Mouse (Mus musculus) E14TG2a.4 (cell line): ENCODE results near the gene Dll3.

Source experiments
- H3K27me3 ChIP-seq: 2 replicates; pipeline ENCODE4 v1.6.1; 2014; ENCODE audit warnings: low read length, control low read depth; ENCODE audit not compliant: insufficient read depth
- H3K36me3 ChIP-seq: 2 replicates; pipeline ENCODE4 v1.6.1; 2014; ENCODE audit warnings: low read length, control low read depth; ENCODE audit not compliant: insufficient read depth
- H3K4me1 ChIP-seq: replicated peaks from 2 replicates; pipeline ENCODE4 v1.6.1; 2014; ENCODE audit warnings: low read depth, low read length, control low read depth
- H3K4me3 ChIP-seq: replicated peaks from 2 replicates; pipeline ENCODE4 v1.5.1; 2014; ENCODE audit warnings: mild to moderate bottlenecking, low read length
- H3K9me3 ChIP-seq: 2 replicates; pipeline ENCODE4 v1.6.1; 2014; ENCODE audit warnings: low read length, control low read depth
- CTCF ChIP-seq: conservative IDR thresholded peaks from 2 replicates; pipeline ENCODE4 v1.5.1; 2014; ENCODE audit warnings: low read length
- NANOG ChIP-seq: IDR thresholded peaks from 2 replicates; pipeline ENCODE4 v1.6.1; 2014; ENCODE audit warnings: borderline replicate concordance, low read length, mixed read lengths
- POU5F1 ChIP-seq: IDR thresholded peaks from 2 replicates; pipeline ENCODE4 v1.6.1; 2014; ENCODE audit warnings: low read length, borderline replicate concordance

Dll3 gene

DNA sequence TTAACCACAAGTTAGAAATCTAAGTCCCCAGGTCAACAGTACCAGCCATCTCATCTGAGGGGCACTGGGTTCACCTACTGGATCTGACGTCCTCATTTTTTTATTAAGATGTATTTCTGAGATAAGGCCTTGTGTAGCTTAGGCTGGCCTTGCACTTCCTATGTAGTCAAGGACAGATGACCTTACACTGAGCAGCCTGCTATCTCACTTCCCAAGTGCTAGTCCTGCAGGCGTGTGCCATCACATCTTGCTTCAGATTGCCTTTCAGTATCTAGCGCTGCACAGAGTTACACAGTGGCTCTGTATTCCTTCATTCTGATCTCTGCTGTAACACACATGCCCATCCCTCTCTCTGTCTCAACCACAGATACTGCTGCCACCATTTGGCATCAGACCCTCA, 16.0 kb upstream of the Dll3 start:
- H3K9me3 ChIP-seq, result no peaks in the 10 kb centered on the region
- no peak overlapping the region for H3K4me3 ChIP-seq
- H3K4me1 ChIP-seq, result peaks cover 13% of the 10 kb centered on the region
- H3K36me3 ChIP-seq, result peaks cover 92% of the 10 kb centered on the region
- TF ChIP-seq POU5F1 (no peak), CTCF (no peak), NANOG (no peak)
- no peaks in the 10 kb centered on the region for H3K27me3 ChIP-seq

DNA sequence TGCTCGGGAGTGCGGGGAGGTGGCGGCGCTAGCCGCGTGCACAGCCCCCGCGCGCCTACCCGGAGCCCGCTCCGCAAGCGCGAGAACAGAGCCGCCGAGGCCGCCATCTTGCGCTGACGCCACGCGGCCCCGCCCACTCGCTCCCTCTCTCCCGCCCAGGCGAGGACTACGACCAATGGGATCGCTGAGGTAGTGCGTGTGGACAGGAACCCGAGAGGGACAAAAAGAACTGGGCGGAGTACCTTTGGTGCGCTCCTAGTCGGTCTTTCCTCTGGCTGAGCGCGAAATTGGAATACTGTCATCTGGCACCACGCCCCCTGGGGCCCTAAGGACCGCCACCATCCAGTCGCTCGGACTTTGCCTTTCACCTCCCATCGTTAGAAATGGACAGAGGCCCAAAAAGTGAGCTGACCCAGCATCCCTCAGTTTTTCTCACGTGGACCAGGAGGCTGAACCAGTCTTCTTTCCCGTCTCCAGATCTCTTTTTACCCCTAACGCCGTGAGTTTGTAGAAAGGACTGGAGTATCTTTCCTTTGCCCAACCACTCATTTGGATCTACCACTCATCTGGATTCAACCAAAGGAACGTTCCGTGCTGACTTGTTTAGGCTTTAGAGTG, 10.0 kb upstream of the Dll3 start, which contains the start of gene Timm50:
Gene Timm50 (minus strand): TSS at position 147 of the 618 bp plus-strand sequence.
- peaks cover 34% of the 10 kb centered on the region for H3K4me1 ChIP-seq
- H3K9me3 ChIP-seq, result no peaks in the 10 kb centered on the region
- TF ChIP-seq NANOG (no peak), CTCF (no peak), POU5F1 (no peak)
- H3K36me3 ChIP-seq, result peaks cover 71% of the 10 kb centered on the region
- no peaks in the 10 kb centered on the region for H3K27me3 ChIP-seq
- peak within 1 kb of the TSS; percentile 100 for H3K4me3 ChIP-seq

DNA sequence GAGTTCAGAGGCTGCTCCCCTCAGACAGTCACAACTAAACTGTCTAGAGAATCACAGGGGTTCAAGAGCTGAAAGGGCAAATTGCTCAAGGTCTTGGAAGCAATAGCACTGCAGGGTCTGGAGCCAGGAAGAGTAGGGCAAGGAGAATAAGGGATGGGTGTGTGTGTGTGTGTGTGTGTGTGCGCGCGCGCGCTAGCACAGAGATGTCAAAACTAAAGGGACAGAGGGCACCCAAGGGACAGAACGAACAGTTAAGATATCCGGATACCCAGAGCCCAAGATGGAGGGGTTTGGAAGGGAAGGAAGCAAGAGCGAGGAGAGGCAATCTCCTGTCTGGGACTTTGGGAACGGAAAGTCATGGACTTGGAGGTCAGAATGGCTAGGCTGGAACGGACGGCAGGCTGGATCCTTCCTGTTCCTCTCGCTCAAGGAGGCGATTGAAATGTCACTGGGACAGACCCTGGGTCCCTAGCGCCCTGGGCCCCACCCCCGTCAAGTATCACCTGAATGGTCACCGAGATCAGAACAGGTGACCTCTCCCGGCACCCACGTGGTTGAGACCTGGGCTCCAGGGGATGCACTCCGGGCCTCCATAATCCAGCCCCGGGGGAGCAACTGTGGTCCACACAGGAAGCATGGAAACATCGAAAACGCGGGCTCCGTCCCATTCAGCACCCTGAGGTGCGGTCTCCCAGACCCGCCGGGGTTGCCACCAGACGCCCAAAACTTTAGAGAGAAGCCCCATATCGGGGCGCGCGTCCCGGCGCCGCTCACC, 9.3 kb upstream of the Dll3 start:
- Histone ChIP-seq H3K4me3 (peak overlapping the region; percentile 100), H3K27me3 (no peaks in the 10 kb centered on the region), H3K36me3 (peaks cover 71% of the 10 kb centered on the region), H3K9me3 (no peaks in the 10 kb centered on the region), H3K4me1 (peaks cover 38% of the 10 kb centered on the region)
- TF ChIP-seq CTCF (no peak), POU5F1 (no peak), NANOG (no peak)

DNA sequence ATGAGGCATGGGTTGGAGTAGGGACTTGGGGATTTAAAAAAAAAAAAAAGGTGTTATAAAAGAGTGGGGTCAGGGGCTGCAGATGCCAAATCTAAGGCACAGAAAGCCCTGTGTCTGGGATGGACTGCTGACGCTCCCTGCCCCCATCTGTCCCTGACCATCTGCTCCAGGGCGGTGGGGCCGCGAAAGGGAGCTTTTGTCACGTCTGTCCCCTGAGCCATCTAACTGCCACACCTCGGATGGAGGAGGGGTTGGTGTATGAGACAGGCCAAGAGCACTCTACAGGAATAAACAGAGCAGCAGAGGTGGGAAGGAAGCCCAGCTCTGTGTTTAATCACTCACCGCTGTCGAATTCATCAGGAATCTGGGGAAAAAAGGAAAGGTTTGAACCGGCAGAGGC, 7.7 kb upstream of the Dll3 start:
- Histone ChIP-seq H3K36me3 (peaks cover 71% of the 10 kb centered on the region), H3K4me1 (peaks cover 47% of the 10 kb centered on the region), H3K4me3 (no peak overlapping the region; the same call in 1 of the 2 replicates)

DNA sequence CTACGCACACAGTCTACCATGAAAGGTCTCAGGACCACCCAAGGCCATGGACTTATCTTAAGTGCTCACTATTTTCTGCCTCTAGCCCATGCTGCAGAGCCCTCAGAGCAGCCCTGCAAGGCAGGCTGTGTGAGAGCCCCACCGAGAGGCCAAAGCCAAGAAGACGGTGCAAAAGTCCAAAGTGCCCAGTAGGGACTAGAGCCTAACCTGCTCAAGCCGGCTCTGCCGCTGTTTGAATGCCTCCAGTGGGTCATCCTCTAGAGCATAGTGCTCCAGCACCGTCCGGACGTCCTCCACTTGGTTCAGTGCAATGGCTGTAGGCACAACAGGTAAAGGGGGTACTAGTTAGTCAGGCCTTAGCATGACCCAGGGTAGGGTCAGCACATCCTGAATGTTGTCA, 4.2 kb upstream of the Dll3 start:
- TF ChIP-seq NANOG, result no peak
- TF ChIP-seq CTCF, result no peak
- no peak for TF ChIP-seq POU5F1
- no peaks in the 10 kb centered on the region for H3K9me3 ChIP-seq
- peaks cover 59% of the 10 kb centered on the region for H3K4me1 ChIP-seq
- peaks cover 75% of the 10 kb centered on the region for H3K36me3 ChIP-seq
- H3K27me3 ChIP-seq, result peaks cover 4% of the 10 kb centered on the region
- H3K4me3 ChIP-seq, result no peak overlapping the region

More for the DNA sequence above, 7.7 kb upstream of the Dll3 start:
- Histone ChIP-seq H3K9me3 (no peaks in the 10 kb centered on the region), H3K27me3 (no peaks in the 10 kb centered on the region)
- TF ChIP-seq POU5F1 (no peak), NANOG (no peak), CTCF (no peak)

DNA sequence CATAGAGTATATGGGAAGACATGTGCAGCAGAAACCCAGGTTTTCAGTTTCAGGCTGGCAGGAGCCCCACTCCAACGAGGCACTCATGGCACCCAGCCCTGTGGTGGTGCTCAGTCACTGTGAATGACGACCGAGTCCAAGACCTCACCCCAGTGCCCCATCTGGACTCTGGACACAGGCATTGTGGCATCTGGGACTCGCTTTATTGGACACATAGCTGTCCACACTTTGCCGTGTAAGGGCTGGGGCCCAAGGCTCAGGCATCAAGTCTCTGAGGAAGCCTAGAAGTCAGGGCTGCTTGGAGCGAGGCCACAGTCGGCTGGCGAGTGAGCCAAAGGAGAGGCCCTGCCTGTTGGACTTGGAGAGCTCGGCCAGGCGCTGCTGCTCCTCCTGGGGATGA, 3.6 kb upstream of the Dll3 start:
- Histone ChIP-seq H3K27me3 (peaks cover 10% of the 10 kb centered on the region), H3K36me3 (peaks cover 72% of the 10 kb centered on the region), H3K9me3 (no peaks in the 10 kb centered on the region), H3K4me3 (no peak overlapping the region), H3K4me1 (peaks cover 59% of the 10 kb centered on the region)
- TF ChIP-seq NANOG, result no peak
- TF ChIP-seq CTCF, result no peak
- TF ChIP-seq POU5F1, result no peak

DNA sequence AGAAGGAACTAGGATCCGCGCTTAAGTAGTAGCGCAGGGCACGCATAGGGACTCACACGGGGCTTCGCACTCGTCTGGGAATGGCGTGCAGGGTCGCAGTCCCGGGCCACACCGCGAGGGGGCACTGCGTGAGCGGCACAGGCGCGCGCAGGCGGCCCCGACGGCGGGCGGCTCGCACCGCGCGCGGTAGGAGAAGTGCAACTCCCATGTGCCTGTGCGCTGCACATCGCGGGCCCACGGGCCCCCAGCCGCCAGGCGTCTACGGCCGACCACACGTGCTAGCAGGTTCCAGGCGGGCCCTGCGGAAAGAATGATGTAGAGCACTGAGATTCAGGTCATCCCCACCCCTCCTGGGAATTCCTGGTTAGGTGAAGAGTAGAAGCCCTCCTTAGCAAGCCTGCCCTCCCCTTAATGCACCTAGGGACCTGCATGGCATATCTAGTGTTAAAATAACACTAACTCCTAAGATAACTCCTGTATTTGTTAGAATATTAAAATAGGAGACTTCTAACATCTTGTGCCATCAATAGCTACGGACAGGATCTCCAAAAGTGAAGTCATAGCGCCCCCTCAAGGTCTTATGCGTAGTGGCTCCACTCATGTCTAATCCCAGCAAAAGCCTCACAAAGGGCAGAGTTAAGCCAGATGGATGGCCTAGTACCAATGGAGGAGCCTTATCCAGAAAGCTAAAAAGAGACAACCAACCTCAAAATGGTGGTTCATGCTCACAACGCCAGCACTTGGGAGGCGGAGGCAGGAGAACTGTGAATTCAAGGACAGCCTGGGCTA, 3.0 kb downstream of the Dll3 start:
- H3K4me1 ChIP-seq, result peaks cover 78% of the 10 kb centered on the region
- TF ChIP-seq CTCF (peak; percentile 84), POU5F1 (no peak), NANOG (no peak)
- peaks cover 67% of the 10 kb centered on the region for H3K27me3 ChIP-seq
- peak overlapping the region; percentile 71 for H3K4me3 ChIP-seq
- H3K36me3 ChIP-seq, result peaks cover 6% of the 10 kb centered on the region
- H3K9me3 ChIP-seq, result no peaks in the 10 kb centered on the region

DNA sequence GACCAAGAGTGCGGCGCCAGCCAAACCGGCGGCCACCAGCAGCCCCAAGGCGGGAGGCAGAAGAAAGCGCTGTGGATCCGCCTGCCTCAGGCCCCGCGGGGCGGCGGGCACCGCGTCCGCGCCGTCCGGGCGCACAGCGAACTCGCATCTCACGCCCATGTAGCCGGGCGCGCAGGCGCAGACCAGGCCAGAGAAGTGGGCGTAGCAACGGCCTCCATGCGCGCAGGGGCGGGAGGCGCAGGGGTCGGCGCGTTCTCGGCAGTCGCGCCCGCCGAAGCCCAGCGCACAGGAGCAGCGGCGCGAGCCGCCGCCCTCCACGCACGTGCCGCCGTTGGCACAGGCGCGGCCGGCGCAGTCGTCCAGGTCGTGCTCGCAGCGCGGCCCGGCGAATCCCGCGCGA, 7.6 kb downstream of the Dll3 start:
- Histone ChIP-seq H3K36me3 (no peaks in the 10 kb centered on the region), H3K4me3 (peak overlapping the region; percentile 85), H3K9me3 (no peaks in the 10 kb centered on the region), H3K4me1 (peaks cover 68% of the 10 kb centered on the region), H3K27me3 (peaks cover 89% of the 10 kb centered on the region)
- no peak for TF ChIP-seq CTCF
- no peak for TF ChIP-seq NANOG
- no peak for TF ChIP-seq POU5F1
